Mouse (Mus musculus): ENCODE data around the gene Wrap53. TPM values are rescaled to one million over a fixed set of nuclear protein-coding genes. Genes with fewer than 3 reads are reported as not detected.

Wrap53 gene
- polyA plus RNA-seq, 3 experiments from 2014 or later: 22.0 to 32.2 (median 25.7) TPM

DNA sequence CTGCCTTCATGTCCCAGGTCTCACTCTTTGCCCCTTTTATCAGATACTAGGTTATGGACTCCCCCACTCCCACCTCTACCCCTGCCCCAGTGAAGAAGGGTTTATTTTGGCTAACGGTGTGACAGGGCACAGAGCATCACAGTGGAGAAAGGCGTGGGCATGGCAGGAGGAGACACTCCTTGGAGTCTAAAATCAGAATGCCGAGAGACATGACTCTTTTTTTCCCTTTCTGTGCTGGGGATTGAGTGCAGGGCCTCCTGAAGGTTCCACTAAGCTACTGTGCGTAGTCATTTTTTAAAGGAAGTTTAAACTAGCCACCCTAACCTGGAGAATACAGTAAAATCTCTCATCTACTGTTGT, 52.0 kb downstream of the Wrap53 start:
- no peak for ATAC-seq

DNA sequence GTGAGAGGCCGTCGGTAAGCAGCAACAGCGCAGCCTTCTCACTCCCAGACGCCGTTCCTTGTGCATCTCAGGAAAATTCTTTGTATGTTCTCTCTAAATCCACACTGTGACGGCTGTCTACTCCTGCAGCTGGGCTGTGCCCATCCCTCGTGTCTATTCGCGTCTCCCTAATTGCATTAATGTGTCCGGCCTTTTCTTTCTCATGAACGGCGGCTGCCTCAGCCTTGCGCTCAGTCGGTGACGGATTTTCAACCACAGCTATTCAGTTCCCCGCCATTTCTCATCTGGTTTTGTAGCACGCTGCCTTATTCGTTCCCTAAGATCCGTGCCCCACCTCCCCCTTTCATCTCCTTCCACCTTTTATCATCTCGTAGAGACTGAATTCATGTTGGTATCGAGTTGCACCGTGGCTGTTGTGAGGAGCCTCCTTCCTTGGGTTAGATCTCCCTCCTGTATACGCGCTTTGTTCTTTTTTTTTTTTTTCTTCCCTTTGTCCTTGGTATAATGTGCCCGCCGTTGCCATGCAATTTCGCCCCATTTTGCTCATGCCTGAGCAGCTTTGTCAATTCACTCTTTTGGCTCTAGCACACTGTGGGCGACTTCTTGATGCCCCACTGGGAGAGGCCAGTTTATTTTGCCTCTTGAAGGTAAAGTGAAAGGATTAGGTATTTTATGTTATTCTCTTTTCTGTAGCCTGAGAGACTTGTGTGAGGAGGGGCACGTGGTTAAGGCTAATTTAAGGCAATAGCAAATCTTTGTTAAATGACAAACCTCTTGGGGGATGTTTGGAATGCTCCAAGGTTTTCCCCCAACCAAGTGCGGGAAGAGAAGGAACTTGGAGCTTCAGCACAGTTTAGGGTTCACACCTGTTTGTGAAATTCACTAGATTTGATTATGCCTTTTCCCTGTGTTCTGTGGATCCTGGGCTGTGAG, 52.7 kb downstream of the Wrap53 start:
- ATAC-seq: no peak

GRCm38 (mm10) chr11:69526631-69527030, 53.4 kb downstream of the Wrap53 start:
- no peak for ATAC-seq

- no peak for ATAC-seq
Measured at GRCm38 (mm10) chr11:69525661-69526060, 54.4 kb downstream of the Wrap53 start.

DNA sequence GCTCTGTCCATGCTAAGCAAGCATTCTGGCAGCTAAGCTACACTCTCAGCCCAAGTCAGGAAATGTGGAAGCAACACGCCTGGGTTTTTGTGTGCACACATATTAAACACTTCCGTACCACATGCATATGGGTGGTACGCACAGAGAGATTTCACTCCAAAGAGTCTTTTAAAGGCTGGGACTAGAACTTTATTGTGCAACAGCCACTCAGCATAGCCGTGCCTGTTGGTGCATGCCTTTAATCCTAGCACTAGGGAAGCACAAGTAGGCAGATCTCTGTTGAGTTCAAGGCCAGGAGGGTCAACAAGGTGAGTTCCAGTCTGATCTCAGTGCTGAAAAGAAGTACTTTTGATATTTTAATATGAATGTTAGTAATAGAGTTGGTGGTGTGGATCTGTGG, 56.4 kb downstream of the Wrap53 start:
- no peak for ATAC-seq

DNA sequence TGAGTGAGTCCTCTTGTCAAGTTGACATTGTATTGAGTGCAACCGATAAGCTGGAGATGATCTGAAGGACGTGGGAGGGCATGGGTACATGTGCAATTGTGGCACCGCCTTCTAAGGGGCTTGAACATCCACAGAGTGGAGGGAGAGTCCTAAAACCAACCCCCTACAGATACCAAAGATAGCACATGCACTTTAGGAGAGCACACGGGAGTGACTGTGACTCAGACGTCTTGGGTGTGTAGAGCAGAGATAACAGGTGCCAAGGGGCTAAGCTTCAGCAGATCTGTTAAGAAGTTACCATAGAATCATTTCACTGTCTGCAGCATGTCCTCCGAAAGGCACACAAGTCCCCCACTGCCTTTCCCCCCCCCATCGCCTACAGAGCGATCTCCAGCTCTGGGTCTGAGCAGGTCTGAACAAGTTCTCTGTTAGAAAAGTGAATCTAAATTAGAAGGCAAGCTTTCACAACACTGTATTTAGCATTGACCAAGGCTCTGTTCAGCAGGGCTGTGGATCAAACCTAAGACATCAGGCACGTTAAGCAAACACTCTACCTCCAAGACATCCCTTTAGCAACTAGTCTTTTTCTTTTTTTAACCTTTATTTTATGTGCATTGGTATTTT, 58.4 kb downstream of the Wrap53 start:
- no peak for ATAC-seq

DNA sequence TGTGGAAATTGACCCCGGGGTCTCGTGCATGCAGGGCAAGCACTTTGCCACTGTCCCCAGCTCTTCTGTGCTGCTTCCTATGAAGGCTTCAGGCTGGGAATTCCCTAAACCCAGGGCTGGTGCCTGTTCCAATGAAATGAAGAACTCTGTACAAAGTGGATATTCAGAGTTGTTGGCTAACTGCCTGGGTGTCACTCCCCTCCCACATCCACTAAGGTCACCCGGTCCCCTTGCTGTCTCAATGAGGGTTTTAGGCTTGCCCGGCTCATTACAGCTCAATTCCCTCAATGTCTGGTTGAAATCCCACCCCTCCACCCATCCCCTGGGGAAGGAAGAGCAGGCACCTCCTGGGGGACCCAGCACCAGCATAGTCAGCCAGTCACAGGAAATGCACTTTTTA, 60.1 kb downstream of the Wrap53 start:
- no peak for ATAC-seq

DNA sequence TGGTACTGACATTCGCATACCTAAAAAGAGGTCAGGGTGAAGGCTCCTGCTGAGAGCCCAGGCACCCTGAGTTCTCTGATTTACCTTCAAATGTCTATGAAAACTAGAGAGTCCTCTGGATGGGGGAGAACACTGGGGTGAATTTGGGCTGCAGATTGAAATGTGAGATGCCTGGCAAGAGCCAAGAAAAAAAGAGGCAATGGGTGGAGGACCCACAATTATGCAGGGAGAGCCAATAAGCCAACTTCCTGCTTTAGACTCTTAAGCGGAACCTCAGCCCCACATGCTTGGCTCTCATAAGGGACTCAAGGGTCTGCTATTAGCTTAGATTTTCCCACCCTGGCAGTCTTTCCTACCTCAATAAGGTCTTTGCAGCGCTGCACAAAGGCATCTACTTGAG, 63.4 kb downstream of the Wrap53 start:
- no peak for ATAC-seq

- ATAC-seq: no peak
Measured at GRCm38 (mm10) chr11:69516151-69516640, 63.9 kb downstream of the Wrap53 start.

- ATAC-seq: no peak
Measured at GRCm38 (mm10) chr11:69513840-69514239, 66.2 kb downstream of the Wrap53 start.

Other genes with a start within 250 kb of the Wrap53 start
- 1 to 10 TPM; 2.5 to 5.9 (median 4.8) TPM for gene Rnf227, start 239.8 kb downstream of the Wrap53 start, polyA plus RNA-seq (2017; shearing (Covaris generic))
- 10 to 100 TPM; 30.0 to 68.3 (median 60.9) TPM for gene Chd3, start 210.8 kb downstream of the Wrap53 start, polyA plus RNA-seq (2017; shearing (Covaris generic))
- 100 to 1,000 TPM; 108 to 130 (median 112) TPM for gene Naa38, start 184.8 kb downstream of the Wrap53 start, polyA plus RNA-seq (2017; shearing (Covaris generic))
- gene Cyb5d1, start 184.6 kb downstream of the Wrap53 start, polyA plus RNA-seq (2017; shearing (Covaris generic)): 10 to 100 TPM; 13.9 to 20.0 (median 18.4) TPM
- 1 to 10 TPM in 1 of 3 experiments, under 1 TPM in 2; 0.40 to 1.0 (median 0.74) TPM for gene Tmem88, start 182.0 kb downstream of the Wrap53 start, polyA plus RNA-seq (2017; shearing (Covaris generic))
- 10 to 100 TPM; 20.7 to 39.7 (median 35.5) TPM for gene Kdm6b, start 166.6 kb downstream of the Wrap53 start, polyA plus RNA-seq (2017; shearing (Covaris generic))
- gene Dnah2, start 31.1 kb downstream of the Wrap53 start, polyA plus RNA-seq (2017; shearing (Covaris generic)): under 1 TPM in 1 of 3 experiments, not detected in 2; 0.21 TPM
- gene Efnb3, start 20.1 kb downstream of the Wrap53 start, polyA plus RNA-seq (2017; shearing (Covaris generic)): under 1 TPM in 2 of 3 experiments, not detected in 1; 0.11 to 0.22 TPM
- 100 to 1,000 TPM; 193 to 355 (median 324) TPM for gene Trp53, start 104 bp upstream of the Wrap53 start, polyA plus RNA-seq (2017; shearing (Covaris generic))
- under 1 TPM in 1 of 3 experiments, not detected in 2; 0.17 TPM for gene Atp1b2, start 25.7 kb upstream of the Wrap53 start, polyA plus RNA-seq (2017; shearing (Covaris generic))
- gene Shbg, start 37.6 kb upstream of the Wrap53 start, polyA plus RNA-seq (2017; shearing (Covaris generic)): under 1 TPM in 1 of 3 experiments, not detected in 2; 0.40 TPM
- not detected for gene Sat2, start 41.8 kb upstream of the Wrap53 start, polyA plus RNA-seq (2017; shearing (Covaris generic))
- gene Fxr2, start 52.7 kb upstream of the Wrap53 start, polyA plus RNA-seq (2017; shearing (Covaris generic)): 1 to 10 TPM; 7.6 to 9.3 (median 9.1) TPM
- not detected for gene Sox15, start 75.1 kb upstream of the Wrap53 start, polyA plus RNA-seq (2017; shearing (Covaris generic))
- 10 to 100 TPM; 30.3 to 55.1 (median 52.5) TPM for gene Mpdu1, start 82.4 kb upstream of the Wrap53 start, polyA plus RNA-seq (2017; shearing (Covaris generic))
- gene Cd68, start 85.9 kb upstream of the Wrap53 start, polyA plus RNA-seq (2017; shearing (Covaris generic)): 10 to 100 TPM in 1 of 3 experiments, 1 to 10 TPM in 2; 3.8 to 21.2 (median 4.5) TPM
- gene Eif4a1, start 92.2 kb upstream of the Wrap53 start, polyA plus RNA-seq (2017; shearing (Covaris generic)): 100 to 1,000 TPM; 156 to 375 (median 178) TPM
- gene Senp3, start 101.8 kb upstream of the Wrap53 start, polyA plus RNA-seq (2017; shearing (Covaris generic)): 10 to 100 TPM; 21.8 to 38.0 (median 32.0) TPM
- gene Tnfsf13, start 105.5 kb upstream of the Wrap53 start, polyA plus RNA-seq (2017; shearing (Covaris generic)): not detected
- not detected for gene Tnfsf12, start 115.6 kb upstream of the Wrap53 start, polyA plus RNA-seq (2017; shearing (Covaris generic))
- not detected for gene Tnfsfm13, start 115.8 kb upstream of the Wrap53 start, polyA plus RNA-seq (2017; shearing (Covaris generic))
- 10 to 100 TPM; 27.3 to 28.4 (median 27.7) TPM for gene Polr2a, start 178.4 kb upstream of the Wrap53 start, polyA plus RNA-seq (2017; shearing (Covaris generic))
- not detected for gene Slc35g3, start 181.7 kb upstream of the Wrap53 start, polyA plus RNA-seq (2017; shearing (Covaris generic))
- gene Zbtb4, start 185.7 kb upstream of the Wrap53 start, polyA plus RNA-seq (2017; shearing (Covaris generic)): 10 to 100 TPM in 2 of 3 experiments, 1 to 10 TPM in 1; 4.3 to 13.9 (median 11.8) TPM
- gene Chrnb1, start 215.7 kb upstream of the Wrap53 start, polyA plus RNA-seq (2017; shearing (Covaris generic)): 1 to 10 TPM; 1.7 to 2.5 (median 1.8) TPM
- not detected for gene Fgf11, start 221.6 kb upstream of the Wrap53 start, polyA plus RNA-seq (2017; shearing (Covaris generic))
- gene Tmem102, start 225.4 kb upstream of the Wrap53 start, polyA plus RNA-seq (2017; shearing (Covaris generic)): not detected
- not detected for gene Gm39566, start 235.0 kb upstream of the Wrap53 start, polyA plus RNA-seq (2017; shearing (Covaris generic))
- gene Spem2, start 238.2 kb upstream of the Wrap53 start, polyA plus RNA-seq (2017; shearing (Covaris generic)): not detected
- not detected for gene Spem1, start 241.9 kb upstream of the Wrap53 start, polyA plus RNA-seq (2017; shearing (Covaris generic))

All from inflammation-experienced regulatory T-cells, adult 6 months (primary cell).